Mouse (Mus musculus) adrenal gland, postnatal 4 days (tissue): Measurements from ENCODE around the gene Pigx. TPM values are rescaled to one million over a fixed set of nuclear protein-coding genes. Genes with fewer than 3 reads are reported as not detected.
A peak's percentile ranks its signal among the peaks of the same experiment; 100 is the strongest.

Experiments
- DNase-seq, 2 experiments: peaks; one replicate each; pipeline ENCODE4 v3.0.0; 2021 to 2022; ENCODE audit warnings: low spot score in 2 of 2, mixed read lengths in 2 of 2
- long read RNA-seq, 2 experiments: library from polyadenylated mRNA; stranded (forward); transcript quantifications; one replicate each; pipeline ENCODE4 v2.0.0; 2021
- total RNA-seq, 2 experiments: library from RNA; stranded (reverse); gene quantifications; 2 replicates each; pipeline ENCODE4 v1.2.3; 2021

The Pigx gene
- 10 to 100 TPM; 39.0 to 39.2 TPM for total RNA-seq
- long read RNA-seq, experiment 1, transcript Pigx-201 (6 exons, 993 nt), result major isoform, 18 of 49 reads
- long read RNA-seq, experiment 1, transcript Pigx-211 (6 exons, 982 nt), result minor isoform, 8 of 49 reads
- long read RNA-seq, experiment 1, partial matches to known transcripts, result 4 of 49 reads
- long read RNA-seq, experiment 1, other reads (novel, unspliced or antisense), result 16 of 49 reads
- long read RNA-seq, experiment 2, transcript Pigx-201 (6 exons, 993 nt), result major isoform, 29 of 62 reads
- long read RNA-seq, experiment 2, transcript Pigx-211 (6 exons, 982 nt), result minor isoform, 6 of 62 reads
- long read RNA-seq, experiment 2, partial matches to known transcripts, result 4 of 62 reads
- long read RNA-seq, experiment 2, other reads (novel, unspliced or antisense), result 20 of 62 reads

- peak; percentile 84 to 86 for DNase-seq
Observed at GRCm38 (mm10) chr16:32099638-32100150, at the start of gene Pigx, which contains the start of gene Cep19. TSS of gene Pigx (minus strand) at chr16:32099740. TSS of gene Cep19 (plus strand) at chr16:32099800.

DNA sequence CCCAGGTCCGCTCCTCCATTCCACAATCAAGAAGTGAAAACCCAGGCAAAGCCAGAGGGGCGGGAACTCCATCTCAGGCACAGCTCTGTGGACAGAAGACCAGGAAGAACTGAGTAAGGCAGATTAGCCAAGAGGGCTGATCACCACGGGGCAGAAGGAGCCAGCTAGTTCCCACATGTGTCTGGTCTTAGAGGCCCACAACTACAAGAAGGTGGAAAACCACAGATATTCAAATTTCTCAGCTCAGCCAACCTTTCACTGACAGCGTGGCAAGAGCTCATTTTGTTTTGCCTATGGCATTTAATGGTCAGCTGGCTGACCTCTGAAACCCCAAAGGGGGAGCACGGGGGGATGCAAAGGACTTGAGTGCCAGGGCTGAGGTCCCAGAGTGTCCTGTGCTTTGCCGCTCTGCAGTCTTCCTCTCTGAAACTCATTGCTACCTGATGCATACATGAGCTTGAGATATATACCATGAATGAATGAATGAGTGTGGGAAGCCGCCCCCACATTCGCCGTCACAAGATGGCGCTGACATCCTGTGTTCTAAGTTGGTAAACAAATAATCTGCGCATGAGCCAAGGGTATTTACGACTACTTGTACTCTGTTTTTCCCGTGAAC is 48.2 kb upstream of the Pigx start:
- DNase-seq, result no peak

DNA sequence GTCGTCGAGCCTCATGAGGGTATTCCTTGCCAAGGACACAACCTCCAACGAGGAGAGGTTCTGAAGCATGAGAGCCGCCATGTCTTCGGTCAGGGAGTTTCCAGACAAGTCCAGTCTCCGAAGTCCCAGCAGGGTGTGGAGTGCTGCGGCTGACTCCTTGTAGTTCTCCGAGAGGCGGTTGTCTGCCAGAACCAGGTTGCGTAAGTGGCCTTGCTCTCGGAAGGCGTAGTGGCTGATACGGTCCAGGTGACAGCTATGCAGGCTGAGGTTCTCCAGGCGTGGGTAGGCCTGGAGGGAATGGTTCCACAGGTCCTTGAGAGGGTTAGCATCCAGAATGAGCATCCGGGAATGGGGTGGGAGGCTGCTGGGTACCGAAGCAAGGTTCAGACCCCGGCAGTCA is 45.1 kb upstream of the Pigx start:
- DNase-seq, result no peak

- DNase-seq, result no peak
Observed at GRCm38 (mm10) chr16:32143766-32144165, 44.2 kb upstream of the Pigx start.

GRCm38 (mm10) chr16:32138954-32139353 is 39.4 kb upstream of the Pigx start:
- DNase-seq, result no peak

- DNase-seq, result no peak
Observed at GRCm38 (mm10) chr16:32135842-32136357, 36.4 kb upstream of the Pigx start.

- no peak for DNase-seq
Observed at GRCm38 (mm10) chr16:32133148-32133547, 33.6 kb upstream of the Pigx start.

- no peak for DNase-seq
Observed at GRCm38 (mm10) chr16:32130190-32130826, 30.8 kb upstream of the Pigx start.

DNA sequence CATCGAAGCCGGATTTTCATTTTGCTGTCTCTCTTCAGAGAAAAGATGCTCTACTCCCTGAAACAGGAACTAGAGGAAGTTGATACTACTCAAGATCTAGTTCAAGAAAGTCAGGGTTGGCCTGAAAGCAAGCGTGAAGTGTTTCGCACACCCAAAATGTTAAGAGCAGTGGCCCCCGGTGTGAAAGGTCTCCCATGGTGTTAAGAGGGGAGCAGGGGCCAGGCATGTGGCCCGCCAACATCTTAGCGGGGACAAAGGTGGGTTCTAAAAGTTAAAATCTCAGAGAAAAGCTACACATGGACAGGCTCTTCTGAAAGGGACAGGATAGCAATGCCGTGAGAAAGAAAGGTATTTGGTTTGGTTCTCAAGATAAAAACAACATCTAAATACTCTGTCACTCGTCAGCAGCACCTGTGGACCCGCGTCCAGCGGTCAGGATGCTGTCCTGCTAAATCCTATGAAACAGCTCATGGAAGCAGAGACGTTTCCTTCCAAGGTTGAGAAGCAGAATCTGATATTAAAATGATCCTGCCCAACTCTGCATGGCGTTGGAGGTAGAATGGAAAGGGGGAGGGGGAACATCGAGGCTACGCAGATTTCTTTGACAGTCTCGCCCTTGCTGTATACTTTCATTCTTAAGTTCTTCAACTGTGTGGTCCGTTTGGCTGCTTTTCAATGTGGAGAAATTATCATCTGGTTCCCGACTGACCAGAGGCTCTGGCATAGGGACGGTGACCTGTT is 30.1 kb upstream of the Pigx start:
- DNase-seq, result no peak

DNA sequence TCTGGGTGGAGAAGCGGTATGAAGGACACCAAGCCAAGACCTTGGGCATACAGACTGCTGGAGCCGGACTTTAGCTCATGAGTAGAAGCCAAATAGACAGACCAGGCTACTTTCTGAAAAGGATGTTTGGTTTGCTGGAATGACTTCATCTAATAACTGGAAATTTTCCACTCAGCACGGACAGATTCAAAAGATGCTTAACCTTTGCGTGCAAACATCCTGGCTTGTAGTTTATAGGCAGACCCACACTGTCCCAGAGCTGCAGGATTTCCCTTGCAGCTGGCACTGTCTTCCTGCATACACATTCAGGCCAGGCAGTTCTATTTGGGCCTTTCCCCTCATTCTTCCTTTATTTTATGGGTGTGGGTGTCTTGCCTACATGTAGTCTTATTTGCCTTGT is 27.5 kb upstream of the Pigx start:
- no peak for DNase-seq

DNA sequence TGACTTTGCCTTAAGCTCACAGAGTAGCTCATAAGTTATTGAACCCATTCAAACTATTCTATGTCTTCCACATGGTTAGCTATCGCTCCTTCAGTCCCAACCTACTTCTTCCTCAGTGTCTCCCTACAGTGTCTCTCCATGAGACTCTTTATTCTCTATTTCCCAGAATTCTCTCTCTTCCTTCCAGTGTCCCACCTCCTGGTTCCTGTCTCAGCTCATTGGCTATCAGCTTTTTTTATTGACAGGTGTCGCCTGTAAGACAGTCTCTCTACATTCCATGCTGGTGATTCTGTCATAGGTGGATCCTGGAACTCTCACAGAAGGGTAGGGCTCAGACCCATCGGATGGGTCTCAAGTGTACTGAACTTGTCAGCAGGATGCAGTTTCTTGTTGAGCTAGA is 25.8 kb upstream of the Pigx start:
- DNase-seq, result no peak

- DNase-seq, result no peak
Observed at GRCm38 (mm10) chr16:32124444-32125335, 25.1 kb upstream of the Pigx start.

- no peak for DNase-seq
Observed at GRCm38 (mm10) chr16:32124020-32124419, 24.5 kb upstream of the Pigx start.

GRCm38 (mm10) chr16:32120454-32120853 is 20.9 kb upstream of the Pigx start:
- no peak for DNase-seq

DNA sequence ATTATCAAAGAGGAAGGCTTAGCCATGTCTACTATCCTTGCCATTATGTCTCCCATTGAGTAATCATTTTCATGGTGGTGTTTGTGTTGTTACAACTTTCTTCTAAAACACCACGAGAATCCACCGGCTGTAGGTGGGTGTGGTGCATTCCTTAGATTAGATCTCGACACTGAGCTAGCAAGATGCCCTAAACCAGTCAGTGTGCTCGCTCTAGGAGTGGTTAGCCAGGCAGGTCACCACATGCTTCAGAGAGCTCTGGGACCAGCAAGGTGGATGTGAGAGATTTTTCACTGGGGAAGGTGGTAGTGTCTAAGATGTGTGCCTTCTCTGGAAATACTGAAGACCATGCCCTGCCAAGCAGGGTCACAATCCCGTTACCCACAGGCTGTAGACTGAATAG is 16.6 kb upstream of the Pigx start:
- no peak for DNase-seq

GRCm38 (mm10) chr16:32115781-32116180 is 16.2 kb upstream of the Pigx start:
- no peak for DNase-seq

DNA sequence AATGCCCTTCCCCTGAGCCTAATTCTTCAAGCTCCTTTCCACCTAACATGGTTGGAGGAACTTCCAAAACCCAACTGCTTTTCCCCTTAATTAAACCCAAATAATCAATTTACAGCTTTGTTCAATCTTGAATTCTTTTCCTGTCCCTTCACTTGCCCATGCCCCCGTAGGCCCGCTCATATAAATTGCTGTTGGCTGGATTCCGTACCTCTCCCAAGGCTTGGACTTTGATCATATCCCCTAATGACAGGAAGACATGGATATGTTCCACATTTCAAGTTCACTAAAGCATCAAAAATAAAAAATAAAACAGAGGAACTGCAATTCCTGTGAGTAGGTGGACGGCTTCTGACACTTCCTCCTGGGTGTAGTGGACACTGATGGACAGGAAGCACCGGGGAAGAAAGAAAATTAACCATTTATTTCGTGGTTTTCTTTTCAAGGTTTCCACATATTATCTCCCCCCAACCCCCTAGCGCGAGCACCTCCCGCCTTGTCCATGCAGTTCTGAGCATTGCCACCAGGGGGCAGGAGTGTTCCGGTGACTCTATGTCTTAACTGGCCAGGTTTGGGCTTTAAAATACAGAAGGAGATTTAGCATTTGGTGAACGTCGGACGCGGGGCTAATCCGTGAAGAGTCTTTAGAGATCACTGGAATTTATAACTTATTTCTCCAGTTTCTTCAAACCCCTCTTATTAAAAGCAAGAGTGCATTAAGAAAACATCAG is 15.6 kb upstream of the Pigx start:
- DNase-seq, result peak; percentile 70 to 77

GRCm38 (mm10) chr16:32114406-32114805 is 14.9 kb upstream of the Pigx start:
- DNase-seq, result no peak

GRCm38 (mm10) chr16:32113541-32114218 is 14.1 kb upstream of the Pigx start:
- DNase-seq, result no peak
